Mouse (Mus musculus) myocyte (in vitro differentiated cells): ENCODE measurements at regions not wholly inside any gene's neighbourhood (a gene's known extent, or its start where the extent isn't known, plus 50 kb on each side); places are given as distances from the start of the nearest gene placed in this dataset.

Experiments used
- POLR2A ChIP-seq: IDR thresholded peaks from one replicate; pipeline ENCODE4 v1.6.1; 2011; ENCODE audit warnings: low read depth, mild to moderate bottlenecking, control low read depth, moderate library complexity; ENCODE audit not compliant: insufficient read length
- POLR2AphosphoS2 ChIP-seq: IDR thresholded peaks from one replicate; pipeline ENCODE4 v1.6.1; 2011; ENCODE audit warnings: low read depth, control low read depth; ENCODE audit not compliant: insufficient read length

GRCm38 (mm10) chr1:90463302-90463701 is 139.5 kb upstream of the Cops8 start:
- TF ChIP-seq POLR2A, result no peak
- TF ChIP-seq POLR2AphosphoS2, result no peak
